Mouse (Mus musculus): ENCODE results near the gene Scd2.

DNA sequence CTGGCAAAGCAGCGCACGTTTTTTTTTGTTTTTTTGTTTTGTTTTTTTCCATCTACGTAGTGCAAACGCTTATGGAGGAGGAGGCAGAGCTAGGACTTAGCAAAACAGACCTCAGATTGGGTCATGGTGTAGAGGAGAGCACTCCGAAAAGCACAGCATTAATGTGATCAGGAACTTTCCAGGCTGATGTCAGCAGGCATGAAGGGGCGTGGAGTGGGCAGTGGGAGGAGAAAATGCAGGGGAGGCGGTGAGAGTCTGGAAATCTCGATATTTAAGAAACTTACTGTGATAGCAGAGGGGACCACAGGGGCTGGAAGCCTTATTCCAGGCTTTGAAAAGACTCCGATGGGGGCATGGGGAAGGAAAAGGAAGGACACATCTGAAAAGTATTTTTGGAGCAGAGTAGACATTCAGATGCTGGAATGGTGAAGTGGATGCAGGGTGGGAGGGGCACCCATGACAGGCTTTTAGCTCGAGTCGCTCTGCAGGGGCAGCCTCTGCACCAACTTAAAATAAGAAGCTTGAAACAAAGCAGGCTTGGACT lies 21.5 kb downstream of the Scd2 start:
- TF ChIP-seq CTCF (IDR thresholded peaks at IDR 0.05; ENCODE audit: extremely low read depth, insufficient read length, insufficient replicate concordance, low read depth, low read length) (no peak), POLR2A (IDR thresholded peaks at IDR 0.05; ENCODE audit: low read depth, low read length) (no peak)

Measured in small intestine, adult 2 months (tissue).